Mouse (Mus musculus): Measurements from ENCODE around the gene Setdb2. TPM values are rescaled to one million over a fixed set of nuclear protein-coding genes. Genes with fewer than 3 reads are reported as not detected.

Setdb2 gene
- 13.5 and 14.1 TPM in 2 replicates for polyA plus RNA-seq (2014; fragmentation: Nextera tagmentation; extraction: Ambion mirVana)

DNA sequence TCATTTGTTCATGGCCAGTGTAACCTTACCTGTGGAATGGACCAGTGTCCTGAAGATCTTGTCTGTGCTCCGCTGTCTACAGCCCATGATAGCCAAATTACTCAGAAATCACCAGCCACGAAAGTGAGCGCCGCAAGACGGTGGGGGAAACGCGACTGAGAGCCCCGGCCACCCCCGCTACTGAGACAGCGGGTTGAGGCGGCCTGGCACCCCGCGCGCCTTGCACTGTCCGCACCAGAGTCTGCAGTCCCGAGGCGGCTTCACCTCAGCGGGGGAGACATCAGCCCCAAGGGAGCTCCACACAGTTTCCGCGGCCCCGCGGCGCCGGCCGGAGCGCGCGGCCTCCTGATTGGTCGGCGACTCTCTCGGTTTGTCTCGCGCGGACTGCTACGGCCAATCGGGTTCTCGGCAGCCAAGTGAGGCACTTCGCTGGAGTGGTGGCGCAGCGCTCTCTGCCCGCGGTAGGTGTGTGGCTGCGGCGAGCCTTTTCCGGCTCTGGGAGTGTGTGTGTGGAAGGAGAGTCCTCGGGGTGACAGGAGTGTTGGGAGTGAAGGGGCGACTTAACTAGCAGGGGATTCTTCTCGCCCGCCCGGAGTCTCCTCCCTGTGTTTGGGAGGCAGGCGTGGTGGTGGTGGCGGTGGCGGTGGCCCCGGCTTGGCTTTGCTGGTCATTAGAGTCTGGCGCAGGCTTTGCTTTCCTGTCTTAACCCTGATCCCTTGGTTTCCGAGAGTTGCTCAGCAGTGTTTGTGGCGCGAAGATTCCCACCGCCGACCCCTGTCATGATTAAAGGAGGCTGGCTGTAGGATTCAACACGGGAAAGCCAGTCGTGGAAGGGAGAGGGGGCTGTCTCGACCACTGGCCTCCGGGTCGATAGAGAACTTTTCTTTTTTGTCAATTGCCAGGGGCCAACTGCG lies at the start of gene Setdb2, which contains the start of gene Cab39l:
Gene Setdb2 (minus strand): TSS at position 327 of the 914 bp plus-strand sequence.
Gene Cab39l (plus strand): TSS at position 415 of the 914 bp plus-strand sequence.
- Histone ChIP-seq H3K27ac (replicated peaks; ENCODE audit: low read depth, low read length) (no peak within 1 kb of the TSS), H3K36me3 (ENCODE audit: control insufficient read depth, insufficient read depth, low read length) (no peaks in the 10 kb centered on the region)
- under 1% methylated on average over 66 of the region's 66 CpGs for WGBS

DNA sequence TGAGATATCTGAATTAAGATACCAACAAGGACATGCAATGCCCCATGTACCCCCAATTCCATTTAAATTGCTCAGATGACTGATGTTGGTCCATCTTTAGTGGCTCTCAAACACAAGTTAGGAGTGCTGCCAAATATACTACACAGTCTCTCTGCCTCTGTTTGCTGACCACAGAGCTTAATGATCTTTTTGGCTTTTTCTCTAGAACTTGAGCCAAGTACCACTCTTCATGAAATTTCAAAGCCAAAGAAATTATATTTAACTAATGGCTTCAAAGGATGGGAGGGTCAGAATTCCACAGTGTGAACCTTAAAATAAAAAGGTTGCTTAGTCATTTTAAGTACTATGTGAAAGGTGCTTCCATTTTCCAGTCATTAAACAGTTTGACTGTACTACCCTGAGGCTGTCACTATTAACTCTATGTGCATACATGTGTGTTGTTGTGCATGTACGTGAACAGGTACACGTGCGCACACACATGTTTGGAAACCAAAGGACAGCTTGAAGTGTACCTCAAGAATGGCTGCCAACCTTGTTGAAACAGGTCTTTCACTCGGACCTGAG lies 44.6 kb upstream of the Setdb2 start:
- Histone ChIP-seq H3K36me3 (ENCODE audit: control insufficient read depth, insufficient read depth, low read length) (no peaks in the 10 kb centered on the region), H3K27me3 (ENCODE audit: control insufficient read depth, insufficient read depth, low read length) (no peaks in the 10 kb centered on the region), H3K9me3 (ENCODE audit: control insufficient read depth, low read length) (no peaks in the 10 kb centered on the region), H3K4me2 (ENCODE audit: low read depth, severe bottlenecking) (no peak overlapping the region), H3K4me1 (ENCODE audit: control insufficient read depth, insufficient read depth, low read length) (no peaks in the 10 kb centered on the region), H3K4me3 (ENCODE audit: low read depth, low read length) (no peak overlapping the region), H3K27ac (replicated peaks; ENCODE audit: low read depth, low read length) (no peak overlapping the region), H3K9ac (ENCODE audit: low read length) (no peak overlapping the region)
- WGBS: 91% methylated on average over 4 of the region's 4 CpGs
- ATAC-seq (ENCODE audit: insufficient number of reproducible peaks, low FRiP score, low TSS enrichment, low read depth) (no peak), DNase-seq (ENCODE audit: low spot score) (no peak)

More for the DNA sequence above, at the start of gene Setdb2, which contains the start of gene Cab39l:
- peak within 1 kb of the TSS; percentile 89 for H3K9ac ChIP-seq (ENCODE audit: low read length)
- DNase-seq (ENCODE audit: low spot score) (peak; percentile 94), ATAC-seq (ENCODE audit: insufficient number of reproducible peaks, low FRiP score, low TSS enrichment, low read depth) (peak; percentile 99)
- H3K4me3 ChIP-seq (ENCODE audit: low read depth, low read length): peak within 1 kb of the TSS; percentile 80
- no peaks in the 10 kb centered on the region for H3K9me3 ChIP-seq (ENCODE audit: control insufficient read depth, low read length)
- H3K4me2 ChIP-seq (ENCODE audit: low read depth, severe bottlenecking): peak within 1 kb of the TSS; percentile 57
- no peaks in the 10 kb centered on the region for H3K27me3 ChIP-seq (ENCODE audit: control insufficient read depth, insufficient read depth, low read length)
- H3K4me1 ChIP-seq (ENCODE audit: control insufficient read depth, insufficient read depth, low read length): peaks cover 3% of the 10 kb centered on the region; the same call in 1 of the 2 replicates

DNA sequence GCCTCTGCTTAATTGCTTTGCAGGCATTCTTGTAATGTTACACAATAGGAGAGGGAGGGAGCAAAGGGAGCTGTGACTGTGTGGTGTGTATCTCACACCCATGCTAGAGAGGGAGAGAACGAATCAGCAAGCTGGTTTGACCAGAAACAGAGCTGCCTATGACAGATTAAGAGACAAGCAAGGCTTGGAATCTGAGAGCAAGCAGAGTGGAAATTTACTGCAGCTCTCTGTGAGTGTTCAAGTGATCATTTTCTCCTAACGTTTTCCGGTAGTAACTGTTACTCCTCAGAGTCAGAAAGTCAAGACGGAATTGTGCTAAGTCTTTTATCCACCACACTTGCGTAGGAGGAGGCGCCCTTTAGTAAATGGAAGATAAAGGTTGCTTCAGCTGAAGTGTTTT lies 38.0 kb upstream of the Setdb2 start:
- no peaks in the 10 kb centered on the region for H3K9me3 ChIP-seq (ENCODE audit: control insufficient read depth, low read length)

DNA sequence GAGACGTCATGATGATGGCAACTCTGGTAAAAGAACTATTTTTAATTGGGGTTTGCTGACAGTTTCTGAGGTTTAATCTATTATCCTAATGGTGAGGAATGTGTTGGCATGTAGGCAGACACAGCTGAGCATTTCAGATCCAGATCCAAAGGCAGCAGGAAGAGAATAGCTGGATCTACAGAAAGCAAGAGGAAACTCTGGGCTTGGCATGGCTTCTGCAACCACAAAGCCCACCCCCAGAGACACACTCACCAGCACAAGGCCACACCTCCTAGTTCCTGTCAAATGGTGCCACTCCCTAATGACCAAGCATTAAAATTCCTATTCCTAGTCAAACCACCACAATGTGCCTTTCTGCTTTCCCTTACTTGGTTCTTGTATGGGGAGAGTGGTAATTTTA lies 30.1 kb upstream of the Setdb2 start:
- Histone ChIP-seq H3K36me3 (ENCODE audit: control insufficient read depth, insufficient read depth, low read length) (no peaks in the 10 kb centered on the region), H3K27ac (replicated peaks; ENCODE audit: low read depth, low read length) (no peak overlapping the region), H3K4me2 (ENCODE audit: low read depth, severe bottlenecking) (no peak overlapping the region), H3K4me1 (ENCODE audit: control insufficient read depth, insufficient read depth, low read length) (no peaks in the 10 kb centered on the region), H3K9ac (ENCODE audit: low read length) (no peak overlapping the region), H3K27me3 (ENCODE audit: control insufficient read depth, insufficient read depth, low read length) (no peaks in the 10 kb centered on the region), H3K9me3 (ENCODE audit: control insufficient read depth, low read length) (no peaks in the 10 kb centered on the region), H3K4me3 (ENCODE audit: low read depth, low read length) (no peak overlapping the region)
- ATAC-seq (ENCODE audit: insufficient number of reproducible peaks, low FRiP score, low TSS enrichment, low read depth): no peak
- DNase-seq (ENCODE audit: low spot score): no peak
- 95% methylated on average over 1 of the region's 1 CpGs for whole genome bisulfite sequencing

More for the DNA sequence above, 38.0 kb upstream of the Setdb2 start:
- H3K27me3 ChIP-seq (ENCODE audit: control insufficient read depth, insufficient read depth, low read length): no peaks in the 10 kb centered on the region
- no peaks in the 10 kb centered on the region for H3K36me3 ChIP-seq (ENCODE audit: control insufficient read depth, insufficient read depth, low read length)
- no peak overlapping the region for H3K4me3 ChIP-seq (ENCODE audit: low read depth, low read length)
- DNase-seq (ENCODE audit: low spot score) (no peak), ATAC-seq (ENCODE audit: insufficient number of reproducible peaks, low FRiP score, low TSS enrichment, low read depth) (no peak)
- no peak overlapping the region for H3K27ac ChIP-seq (replicated peaks; ENCODE audit: low read depth, low read length)
- H3K4me1 ChIP-seq (ENCODE audit: control insufficient read depth, insufficient read depth, low read length): no peaks in the 10 kb centered on the region
- no peak overlapping the region for H3K9ac ChIP-seq (ENCODE audit: low read length)
- H3K4me2 ChIP-seq (ENCODE audit: low read depth, severe bottlenecking): no peak overlapping the region
- whole genome bisulfite sequencing: 52% methylated on average over 6 of the region's 6 CpGs

DNA sequence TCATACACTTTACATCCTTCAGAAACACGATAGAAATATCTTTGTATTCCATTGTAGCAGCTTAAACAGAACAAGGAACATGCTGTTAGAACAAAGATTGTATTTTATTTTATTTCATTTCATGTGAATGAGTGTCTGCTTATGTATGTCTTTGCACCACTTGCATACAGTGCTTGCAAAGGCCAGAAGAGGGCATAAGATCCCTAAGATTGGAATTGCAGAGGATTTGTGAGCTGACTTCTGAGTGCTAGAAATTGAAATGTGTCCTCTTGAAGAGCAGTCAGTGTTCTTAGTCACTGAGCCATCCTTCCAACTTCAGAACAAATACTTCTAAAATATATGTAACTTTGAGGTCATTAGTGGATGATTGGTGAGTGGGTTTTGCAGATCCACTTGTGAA lies 27.1 kb upstream of the Setdb2 start:
- no peak for ATAC-seq (ENCODE audit: insufficient number of reproducible peaks, low FRiP score, low TSS enrichment, low read depth)
- Histone ChIP-seq H3K27me3 (ENCODE audit: control insufficient read depth, insufficient read depth, low read length) (no peaks in the 10 kb centered on the region), H3K9me3 (ENCODE audit: control insufficient read depth, low read length) (no peaks in the 10 kb centered on the region), H3K4me3 (ENCODE audit: low read depth, low read length) (no peak overlapping the region), H3K36me3 (ENCODE audit: control insufficient read depth, insufficient read depth, low read length) (no peaks in the 10 kb centered on the region), H3K4me1 (ENCODE audit: control insufficient read depth, insufficient read depth, low read length) (no peaks in the 10 kb centered on the region), H3K9ac (ENCODE audit: low read length) (no peak overlapping the region), H3K4me2 (ENCODE audit: low read depth, severe bottlenecking) (no peak overlapping the region), H3K27ac (replicated peaks; ENCODE audit: low read depth, low read length) (no peak overlapping the region)
- 68% methylated on average over 1 of the region's 1 CpGs for WGBS
- no peak for DNase-seq (ENCODE audit: low spot score)

DNA sequence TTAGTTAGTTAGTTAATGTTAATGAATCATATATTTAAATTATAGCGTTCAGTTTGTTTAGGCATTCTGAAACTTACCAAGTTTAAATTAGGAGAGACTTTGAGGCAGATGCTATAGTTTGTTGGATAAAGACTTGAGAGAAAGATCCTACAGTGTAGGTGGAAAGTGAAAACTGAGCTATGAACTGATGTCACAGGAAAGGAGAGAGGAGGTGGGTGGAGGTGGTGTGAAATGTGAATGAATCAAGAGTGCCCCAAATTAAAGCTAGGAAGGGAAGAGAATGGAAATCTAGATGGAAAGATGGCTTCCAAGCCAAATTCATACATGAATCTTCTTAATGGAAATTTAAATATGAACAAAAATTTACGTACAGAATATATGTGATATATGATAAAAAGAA lies 25.8 kb upstream of the Setdb2 start:
- Histone ChIP-seq H3K36me3 (ENCODE audit: control insufficient read depth, insufficient read depth, low read length) (no peaks in the 10 kb centered on the region), H3K4me1 (ENCODE audit: control insufficient read depth, insufficient read depth, low read length) (no peaks in the 10 kb centered on the region), H3K9ac (ENCODE audit: low read length) (no peak overlapping the region), H3K4me3 (ENCODE audit: low read depth, low read length) (no peak overlapping the region), H3K27me3 (ENCODE audit: control insufficient read depth, insufficient read depth, low read length) (no peaks in the 10 kb centered on the region), H3K27ac (replicated peaks; ENCODE audit: low read depth, low read length) (no peak overlapping the region), H3K9me3 (ENCODE audit: control insufficient read depth, low read length) (no peaks in the 10 kb centered on the region), H3K4me2 (ENCODE audit: low read depth, severe bottlenecking) (no peak overlapping the region)
- 91% methylated on average over 2 of the region's 2 CpGs for WGBS
- no peak for ATAC-seq (ENCODE audit: insufficient number of reproducible peaks, low FRiP score, low TSS enrichment, low read depth)
- DNase-seq (ENCODE audit: low spot score): no peak

DNA sequence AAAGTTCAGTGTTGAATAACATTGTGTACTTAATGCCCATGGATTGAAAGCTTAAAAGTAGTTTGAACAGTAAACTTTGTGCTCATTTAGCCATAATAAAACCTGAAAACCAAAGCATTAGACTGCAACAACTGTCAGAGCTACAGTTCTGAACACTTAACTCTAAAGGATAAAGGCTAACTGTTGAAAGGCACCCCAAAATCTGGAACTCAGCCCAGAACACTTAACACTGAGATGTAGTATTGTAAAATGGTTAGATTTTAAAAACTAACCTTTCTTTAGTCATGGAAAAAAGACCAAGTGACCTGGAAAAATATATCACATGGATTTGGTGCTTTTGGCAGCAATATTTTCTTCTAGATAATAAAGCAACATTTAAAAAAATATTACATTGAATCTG lies 7.3 kb upstream of the Setdb2 start:
- ATAC-seq (ENCODE audit: insufficient number of reproducible peaks, low FRiP score, low TSS enrichment, low read depth) (no peak), DNase-seq (ENCODE audit: low spot score) (no peak)
- Histone ChIP-seq H3K9ac (ENCODE audit: low read length) (no peak overlapping the region), H3K4me2 (ENCODE audit: low read depth, severe bottlenecking) (no peak overlapping the region), H3K4me3 (ENCODE audit: low read depth, low read length) (no peak overlapping the region), H3K4me1 (ENCODE audit: control insufficient read depth, insufficient read depth, low read length) (no peaks in the 10 kb centered on the region), H3K27me3 (ENCODE audit: control insufficient read depth, insufficient read depth, low read length) (no peaks in the 10 kb centered on the region), H3K9me3 (ENCODE audit: control insufficient read depth, low read length) (no peaks in the 10 kb centered on the region), H3K27ac (replicated peaks; ENCODE audit: low read depth, low read length) (no peak overlapping the region), H3K36me3 (ENCODE audit: control insufficient read depth, insufficient read depth, low read length) (no peaks in the 10 kb centered on the region)

DNA sequence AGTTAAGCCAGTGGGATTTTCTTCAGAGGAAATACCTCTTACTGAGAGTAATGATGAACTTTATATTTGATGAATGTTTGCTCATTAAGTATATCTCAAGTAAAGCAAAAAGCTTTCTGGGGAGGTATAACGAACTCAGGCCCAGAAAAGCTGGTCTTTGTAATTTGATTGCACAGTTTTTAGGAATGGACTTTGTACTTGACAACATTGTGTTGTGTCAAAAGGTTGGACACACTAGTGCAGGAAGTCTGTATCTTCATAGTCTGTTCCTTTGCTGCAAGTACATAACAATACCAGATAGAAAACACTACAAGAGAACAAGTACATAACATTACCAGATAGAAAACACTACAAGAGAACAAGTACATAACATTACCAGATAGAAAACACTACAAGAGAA lies 4.7 kb upstream of the Setdb2 start:
- no peaks in the 10 kb centered on the region for H3K4me1 ChIP-seq (ENCODE audit: control insufficient read depth, insufficient read depth, low read length)
- no peaks in the 10 kb centered on the region for H3K27me3 ChIP-seq (ENCODE audit: control insufficient read depth, insufficient read depth, low read length)
- no peak overlapping the region for H3K27ac ChIP-seq (replicated peaks; ENCODE audit: low read depth, low read length)
- no peaks in the 10 kb centered on the region for H3K36me3 ChIP-seq (ENCODE audit: control insufficient read depth, insufficient read depth, low read length)
- 78% methylated on average over 1 of the region's 1 CpGs for WGBS
- H3K4me2 ChIP-seq (ENCODE audit: low read depth, severe bottlenecking): no peak overlapping the region
- no peak overlapping the region for H3K4me3 ChIP-seq (ENCODE audit: low read depth, low read length)
- no peak overlapping the region for H3K9ac ChIP-seq (ENCODE audit: low read length)
- ATAC-seq (ENCODE audit: insufficient number of reproducible peaks, low FRiP score, low TSS enrichment, low read depth): no peak
- no peak for DNase-seq (ENCODE audit: low spot score)
- H3K9me3 ChIP-seq (ENCODE audit: control insufficient read depth, low read length): no peaks in the 10 kb centered on the region
